Mouse (Mus musculus) spleen, adult 2 months (tissue): Measurements from ENCODE around the gene Sh2d3c.

ENCODE experiments used
- CTCF ChIP-seq: fragments of 200-500 bp; IDR thresholded peaks from 2 replicates; pipeline ENCODE4 v1.5.1; 2011; ENCODE audit warnings: mild to moderate bottlenecking, inconsistent platforms; ENCODE audit not compliant: insufficient read depth, insufficient read length, insufficient replicate concordance; ENCODE audit errors: extremely low read depth
- POLR2A ChIP-seq: fragments of 200-500 bp; IDR thresholded peaks from 2 replicates; pipeline ENCODE4 v1.6.1; 2011; ENCODE audit warnings: low read depth, low read length, inconsistent platforms

DNA sequence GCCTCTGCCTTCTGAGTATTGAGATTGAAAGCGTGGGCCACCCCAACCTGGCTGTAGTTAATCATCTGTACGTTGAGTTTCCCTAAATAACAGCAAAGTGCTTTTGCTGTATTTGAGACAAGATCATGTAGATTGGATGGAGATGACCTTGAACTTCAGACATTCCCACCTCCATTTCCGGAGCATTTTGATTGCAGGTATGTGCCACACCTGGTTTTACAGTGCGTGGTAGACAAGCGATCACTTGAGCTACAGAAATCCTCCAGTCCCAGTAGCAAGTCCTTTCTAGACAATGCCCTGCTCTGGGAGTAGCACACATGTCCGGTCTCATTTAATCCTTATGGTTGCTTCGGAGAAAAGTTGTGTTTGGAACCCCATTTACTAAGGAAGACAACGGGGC is 17.8 kb upstream of the Sh2d3c start:
- TF ChIP-seq CTCF (no peak), POLR2A (no peak)
